Mouse (Mus musculus) erythroblast, embryonic 14.5 days (primary cell): ENCODE data around the gene Arhgap30.

Source experiments
- GATA1 ChIP-seq: IDR thresholded peaks from 2 replicates; pipeline ENCODE4 v1.6.1; 2012; ENCODE audit warnings: low read length, inconsistent platforms, mixed read lengths
- TAL1 ChIP-seq: IDR thresholded peaks from 3 replicates; pipeline ENCODE4 v1.6.1; 2012; ENCODE audit warnings: low read length, inconsistent platforms, mixed read lengths

DNA sequence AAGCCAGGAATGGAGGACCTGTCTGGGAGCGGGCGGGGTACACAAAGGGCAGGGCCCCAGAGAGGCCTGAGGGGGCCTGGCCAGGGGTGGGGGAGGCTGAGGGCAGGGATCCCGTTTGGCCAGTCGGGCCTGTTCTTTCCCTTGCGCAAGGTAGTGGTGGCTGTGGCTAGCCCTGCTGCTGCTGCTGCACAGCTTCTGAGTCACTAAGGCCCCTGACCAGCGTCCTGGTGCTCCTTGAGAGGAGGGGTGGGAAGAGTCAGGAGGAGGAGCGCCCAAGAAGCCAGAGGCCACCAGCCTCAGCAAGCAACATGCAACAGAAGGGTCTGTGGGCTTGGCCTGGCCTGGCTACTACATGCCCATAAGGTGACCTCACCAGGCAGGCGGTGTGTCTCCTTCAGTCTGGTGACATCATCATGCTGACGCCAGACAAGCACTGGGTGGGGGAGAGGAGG lies 13.1 kb upstream of the Arhgap30 start:
- TF ChIP-seq GATA1 (no peak), TAL1 (no peak)
